Mouse (Mus musculus) limb, embryonic 10.5 days (tissue): ENCODE measurements around the gene Rasal1. TPM values are rescaled to one million over a fixed set of nuclear protein-coding genes. Genes with fewer than 3 reads are reported as not detected.

Source experiments
- DNase-seq: peaks from one replicate; pipeline ENCODE4 v3.0.0-alpha.2; 2017; ENCODE audit warnings: low spot score
- H3K27ac ChIP-seq: fragments of 300-500 bp; sonication (generic); 2 replicates; pipeline ENCODE4 v1.5.1; 2016; ENCODE audit warnings: mild to moderate bottlenecking
- H3K27me3 ChIP-seq: fragments of 300-500 bp; sonication (generic); 2 replicates; pipeline ENCODE4 v1.6.1; 2016; ENCODE audit warnings: low read depth, mild to moderate bottlenecking; ENCODE audit not compliant: poor library complexity, severe bottlenecking
- H3K36me3 ChIP-seq: fragments of 300-500 bp; sonication (generic); 2 replicates; pipeline ENCODE4 v1.6.1; 2016; ENCODE audit warnings: mild to moderate bottlenecking, moderate library complexity
- H3K4me1 ChIP-seq: fragments of 300-500 bp; sonication (generic); 2 replicates; pipeline ENCODE4 v1.6.1; 2016
- H3K4me3 ChIP-seq: fragments of 300-500 bp; sonication (generic); 2 replicates; pipeline ENCODE4 v1.5.1; 2016; ENCODE audit warnings: mild to moderate bottlenecking, moderate library complexity
- H3K9me3 ChIP-seq: fragments of 300-500 bp; sonication (generic); replicated peaks from 2 replicates; pipeline ENCODE4 v1.6.1; 2016; ENCODE audit warnings: mild to moderate bottlenecking
- WGBS: fragments of 180-500 bp; shearing (Covaris S2); methylation state at CpG from one replicate; pipeline ENCODE4 v1.1.7; 2016; 5-methylcytosine and 5-hydroxymethylcytosine counted together
- polyA plus RNA-seq: library from polyadenylated mRNA; unstranded; fragments of >200 nt; fragmentation: Nextera tagmentation; extraction: Ambion mirVana; gene quantifications from 2 replicates; pipeline ENCODE4 v1.2.1, GENCODE M21; 2016

The Rasal1 gene
- polyA plus RNA-seq, 1 experiment from 2014 or later: 0.13 TPM

DNA sequence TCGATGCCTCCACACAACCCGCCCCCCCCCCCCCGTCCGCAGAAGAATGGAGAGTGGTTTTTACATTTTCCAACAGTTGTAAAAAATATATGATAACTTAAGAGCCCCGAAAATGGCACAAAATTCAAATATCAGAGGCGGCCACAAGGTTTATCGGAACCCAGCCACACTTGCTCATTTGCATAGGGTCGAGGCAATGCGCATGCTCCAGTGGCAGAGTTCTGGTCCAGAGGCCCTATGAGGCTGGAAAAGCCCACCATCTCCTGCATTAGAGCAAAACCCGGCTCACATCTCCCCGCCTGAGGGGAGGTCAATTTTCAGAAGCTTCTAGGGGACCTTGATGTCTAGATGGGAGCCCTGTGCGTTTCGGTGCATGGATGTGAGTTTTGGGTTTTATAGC, 58.4 kb downstream of the Rasal1 start:
- Histone ChIP-seq H3K27me3 (peaks cover 92% of the 10 kb centered on the region), H3K36me3 (no peaks in the 10 kb centered on the region), H3K4me3 (peak overlapping the region; percentile 43)

DNA sequence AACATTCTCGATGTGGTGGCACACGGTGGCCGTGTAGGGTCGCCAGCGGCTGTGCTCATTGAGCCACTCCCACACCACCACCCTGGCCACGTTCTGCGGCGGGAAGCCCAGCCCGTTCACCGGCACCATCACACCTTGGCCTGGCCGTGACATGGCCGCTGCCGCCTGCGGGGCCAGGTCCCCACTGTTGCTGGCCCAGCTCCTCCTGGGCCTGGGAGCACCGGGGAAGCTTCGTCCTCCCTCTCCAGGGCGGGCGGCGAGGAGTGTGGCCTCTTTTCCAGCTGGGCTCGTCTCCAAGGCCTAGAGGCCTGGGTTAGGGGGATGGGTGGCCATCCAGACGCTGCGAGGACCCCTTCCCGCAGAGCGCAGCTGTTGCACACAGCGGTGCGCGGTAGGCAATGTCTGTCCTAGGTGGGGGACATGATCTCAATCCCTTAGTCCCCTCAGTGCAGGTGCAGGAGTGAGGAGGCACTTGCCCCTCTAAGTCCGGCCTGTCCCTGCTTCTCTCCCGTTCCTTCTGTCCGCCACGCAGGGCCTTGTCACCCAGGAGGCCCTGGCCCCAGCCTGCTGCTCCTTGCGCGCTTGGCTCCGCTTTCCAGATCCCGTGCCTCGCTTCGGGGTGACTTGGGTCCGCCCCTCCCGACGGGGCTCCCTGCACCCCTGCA, 61.7 kb downstream of the Rasal1 start:
- Histone ChIP-seq H3K27ac (peak overlapping the region; percentile 63), H3K4me1 (peaks cover 31% of the 10 kb centered on the region), H3K9me3 (no peaks in the 10 kb centered on the region), H3K36me3 (no peaks in the 10 kb centered on the region), H3K27me3 (peaks cover 100% of the 10 kb centered on the region), H3K4me3 (peak overlapping the region; percentile 54)
- peak; percentile 53 for DNase-seq
- WGBS: 4% methylated on average over 40 of the region's 40 CpGs

More for the DNA sequence above, 58.4 kb downstream of the Rasal1 start:
- H3K9me3 ChIP-seq: no peaks in the 10 kb centered on the region
- no peak for DNase-seq
- peaks cover 29% of the 10 kb centered on the region for H3K4me1 ChIP-seq
- 48% methylated on average over 13 of the region's 13 CpGs for WGBS
- H3K27ac ChIP-seq: peak overlapping the region; percentile 64

DNA sequence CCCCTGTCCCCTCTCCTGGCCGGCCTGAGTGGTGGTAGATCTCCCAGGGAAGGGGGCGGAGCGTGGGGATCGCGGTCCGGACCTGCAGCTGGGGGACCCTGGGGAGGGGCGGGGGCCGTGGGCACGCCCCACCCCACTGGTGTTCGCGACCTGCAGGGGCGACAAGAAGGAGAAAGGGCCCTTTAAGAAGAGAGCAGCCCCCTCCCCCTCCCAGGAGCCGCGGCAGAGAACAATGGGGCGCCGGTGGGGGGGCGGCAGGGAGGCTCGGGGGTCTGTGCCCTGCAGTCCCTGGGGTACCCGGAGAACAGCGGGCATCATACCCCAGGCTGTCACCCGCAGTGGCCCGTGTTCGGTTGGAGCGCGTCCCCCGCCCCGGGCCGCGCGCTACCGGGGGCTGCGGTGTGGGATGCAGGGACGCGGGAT, 62.2 kb downstream of the Rasal1 start:
- Histone ChIP-seq H3K27me3 (peaks cover 100% of the 10 kb centered on the region), H3K4me3 (peak overlapping the region; percentile 54), H3K27ac (peak overlapping the region; percentile 63; the same call in 1 of the 2 replicates), H3K9me3 (no peaks in the 10 kb centered on the region), H3K4me1 (peaks cover 31% of the 10 kb centered on the region), H3K36me3 (no peaks in the 10 kb centered on the region)
- peak; percentile 42 for DNase-seq
- WGBS: 1% methylated on average over 34 of the region's 34 CpGs

DNA sequence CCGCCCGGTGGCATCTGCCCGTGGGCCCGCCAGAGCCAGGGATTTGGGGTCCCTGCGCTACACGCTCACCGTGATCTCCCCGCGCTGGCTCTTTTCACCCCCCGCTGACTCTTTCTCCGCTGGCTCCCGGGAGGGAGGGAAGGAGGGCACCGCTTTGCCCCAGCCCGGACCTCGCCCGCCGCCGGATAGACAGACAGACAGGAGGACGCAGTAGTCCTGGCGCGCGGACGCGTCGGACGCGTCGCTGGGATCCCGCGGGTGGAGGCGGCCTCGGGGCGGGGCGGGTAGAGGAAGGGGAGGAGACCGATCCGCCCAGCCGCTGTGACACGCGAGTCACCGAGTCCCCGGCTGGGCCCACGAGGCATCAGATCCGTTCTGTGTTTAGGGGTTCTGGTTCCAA, 62.8 kb downstream of the Rasal1 start:
- no peaks in the 10 kb centered on the region for H3K36me3 ChIP-seq
- H3K27me3 ChIP-seq: peaks cover 99% of the 10 kb centered on the region
- peak overlapping the region; percentile 54 for H3K4me3 ChIP-seq
- WGBS: 2% methylated on average over 42 of the region's 43 CpGs
- H3K27ac ChIP-seq: peak overlapping the region; percentile 63; the same call in 1 of the 2 replicates
- H3K4me1 ChIP-seq: peaks cover 27% of the 10 kb centered on the region
- peak; percentile 47 for DNase-seq
- no peaks in the 10 kb centered on the region for H3K9me3 ChIP-seq

DNA sequence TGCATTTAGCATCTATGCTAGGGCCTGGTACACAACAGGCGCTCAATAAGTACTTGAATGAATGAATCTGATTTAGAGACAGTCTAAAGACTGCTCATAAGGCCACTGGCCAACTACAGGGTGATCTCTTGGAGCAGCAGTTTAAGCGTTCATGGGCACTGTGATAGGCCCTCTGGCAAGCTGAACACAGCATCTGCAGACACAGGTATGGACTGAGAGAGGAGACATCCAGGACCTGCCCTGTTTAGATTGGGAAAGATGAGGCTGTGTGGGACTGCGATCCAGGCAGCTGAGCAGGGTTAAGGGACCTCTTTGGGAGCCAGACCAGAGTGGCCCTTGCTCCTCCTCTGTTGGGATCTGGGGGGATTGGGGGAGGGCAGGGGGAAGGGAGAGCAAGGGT, 63.2 kb downstream of the Rasal1 start, which contains the start of gene Dtx1:
Gene Dtx1 (minus strand): TSS at position 101 of the 400 bp plus-strand sequence.
- peaks cover 99% of the 10 kb centered on the region for H3K27me3 ChIP-seq
- peak within 1 kb of the TSS; percentile 63; the same call in 1 of the 2 replicates for H3K27ac ChIP-seq
- H3K36me3 ChIP-seq: no peaks in the 10 kb centered on the region
- peaks cover 23% of the 10 kb centered on the region for H3K4me1 ChIP-seq
- no peaks in the 10 kb centered on the region for H3K9me3 ChIP-seq
- H3K4me3 ChIP-seq: peak within 1 kb of the TSS; percentile 54
- WGBS: 35% methylated on average over 3 of the region's 3 CpGs
- DNase-seq: peak; percentile 42

DNA sequence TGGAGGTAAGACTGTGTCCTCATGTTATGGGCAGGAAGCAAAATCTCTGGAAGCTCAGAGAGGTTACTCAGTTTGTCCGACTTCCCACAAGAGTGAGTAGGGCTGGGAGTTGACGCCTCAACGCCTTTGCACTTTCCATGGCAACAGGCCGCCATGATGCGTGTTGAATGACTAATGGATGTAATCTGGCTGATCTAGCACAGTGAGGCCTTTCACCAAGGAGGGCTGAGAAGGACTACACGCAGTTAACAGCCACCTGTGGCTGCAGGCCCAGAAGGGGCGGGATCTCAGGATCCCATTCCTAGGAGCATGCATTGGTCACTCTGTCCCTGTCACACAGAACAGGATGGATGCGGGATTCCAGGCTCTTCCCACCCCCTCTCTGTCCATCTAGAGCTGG, 64.1 kb downstream of the Rasal1 start:
- Histone ChIP-seq H3K27me3 (peaks cover 95% of the 10 kb centered on the region), H3K4me1 (peaks cover 20% of the 10 kb centered on the region), H3K36me3 (no peaks in the 10 kb centered on the region), H3K4me3 (no peak overlapping the region), H3K27ac (no peak overlapping the region), H3K9me3 (no peaks in the 10 kb centered on the region)
- 81% methylated on average over 8 of the region's 8 CpGs for WGBS
- no peak for DNase-seq

DNA sequence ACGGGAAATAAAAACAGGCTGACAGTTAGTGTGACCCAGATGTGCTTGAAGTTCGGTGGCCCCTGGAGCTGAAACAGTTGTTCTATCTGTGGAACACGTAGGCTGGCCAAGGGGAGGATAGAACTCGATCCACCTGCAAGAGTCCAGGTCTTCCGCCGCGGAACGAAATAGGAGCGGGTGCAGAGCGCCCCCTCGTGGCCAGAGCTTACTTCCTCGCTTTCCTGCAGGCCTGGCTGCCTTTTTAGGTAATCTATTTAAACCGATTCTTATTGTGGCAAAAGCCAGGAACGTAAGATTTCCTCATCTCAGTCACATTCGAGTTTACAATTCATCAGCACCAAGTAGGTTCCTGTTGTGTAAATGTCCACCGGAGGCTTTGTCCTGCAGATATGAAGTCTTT, 65.7 kb downstream of the Rasal1 start:
- peaks cover 79% of the 10 kb centered on the region for H3K27me3 ChIP-seq
- H3K4me1 ChIP-seq: peaks cover 23% of the 10 kb centered on the region
- H3K36me3 ChIP-seq: no peaks in the 10 kb centered on the region
- no peak overlapping the region for H3K4me3 ChIP-seq
- peak; percentile 90 for DNase-seq
- no peaks in the 10 kb centered on the region for H3K9me3 ChIP-seq
- 6% methylated on average over 16 of the region's 16 CpGs for WGBS
- H3K27ac ChIP-seq: no peak overlapping the region

DNA sequence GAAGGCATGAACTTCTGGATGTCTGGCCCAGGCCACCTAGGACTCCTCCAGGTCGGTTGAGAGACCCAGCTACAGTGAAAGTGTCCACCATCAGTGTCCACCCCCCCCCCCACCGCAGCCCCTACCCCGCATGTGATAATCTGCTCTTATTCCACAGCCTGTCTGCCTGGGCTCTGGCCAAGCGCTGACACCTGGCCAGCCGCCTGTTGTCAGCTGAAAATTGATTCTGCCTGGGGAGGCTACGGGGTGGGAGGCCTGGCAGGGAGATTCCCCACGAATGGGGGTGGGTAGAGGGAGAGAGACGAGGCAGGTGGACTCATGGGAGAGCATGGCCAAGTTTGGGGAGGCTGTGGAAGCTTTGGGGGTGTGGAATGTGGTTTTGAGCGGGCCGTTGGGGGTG, 68.5 kb downstream of the Rasal1 start:
- no peaks in the 10 kb centered on the region for H3K9me3 ChIP-seq
- H3K4me3 ChIP-seq: no peak overlapping the region
- WGBS: 76% methylated on average over 10 of the region's 10 CpGs
- no peaks in the 10 kb centered on the region for H3K36me3 ChIP-seq
- H3K4me1 ChIP-seq: peaks cover 5% of the 10 kb centered on the region; the same call in 1 of the 2 replicates
- H3K27me3 ChIP-seq: peaks cover 51% of the 10 kb centered on the region
- no peak for DNase-seq
- no peak overlapping the region for H3K27ac ChIP-seq

DNA sequence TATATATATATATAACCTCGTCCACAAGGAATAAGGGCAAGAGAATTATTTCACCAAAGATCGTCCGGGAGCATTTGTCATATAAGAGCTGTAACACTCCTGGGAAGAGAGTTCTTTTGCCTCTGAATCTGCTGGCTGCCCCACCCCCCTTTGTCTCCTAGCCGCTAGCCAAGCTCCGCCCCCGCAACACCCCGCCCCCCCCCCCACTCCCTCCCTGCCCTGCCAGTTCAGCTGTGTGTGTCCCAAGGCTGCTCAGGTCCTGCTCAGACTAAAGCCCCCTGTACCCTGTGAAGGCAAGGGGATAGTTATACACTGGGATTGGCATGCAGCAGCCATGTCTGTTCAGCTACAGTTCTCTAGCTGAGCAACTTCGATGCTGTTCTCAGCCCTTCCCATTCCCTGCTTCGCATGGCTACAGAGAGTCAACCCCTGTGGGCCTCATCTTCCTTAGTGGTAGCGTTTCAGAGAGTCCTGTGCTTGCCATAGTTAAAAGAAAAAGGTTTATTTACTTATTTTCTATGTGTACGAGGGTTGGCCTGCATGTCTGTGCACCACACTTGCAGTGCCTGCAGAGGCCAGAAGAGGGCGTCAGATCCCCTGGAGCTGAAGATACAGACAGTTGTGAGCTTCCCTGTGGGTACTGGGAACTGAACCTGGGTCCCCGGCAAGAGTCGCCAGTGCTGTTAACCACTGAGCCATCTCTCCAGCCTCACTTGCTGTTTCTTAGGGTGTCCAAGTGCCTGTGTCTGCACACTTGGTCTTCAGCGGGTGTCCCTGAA, 70.2 kb downstream of the Rasal1 start:
- Histone ChIP-seq H3K9me3 (no peaks in the 10 kb centered on the region), H3K27ac (no peak overlapping the region), H3K4me3 (no peak overlapping the region), H3K36me3 (no peaks in the 10 kb centered on the region), H3K27me3 (peaks cover 37% of the 10 kb centered on the region), H3K4me1 (peaks cover 5% of the 10 kb centered on the region; the same call in 1 of the 2 replicates)
- WGBS: 64% methylated on average over 14 of the region's 15 CpGs
- DNase-seq: no peak

DNA sequence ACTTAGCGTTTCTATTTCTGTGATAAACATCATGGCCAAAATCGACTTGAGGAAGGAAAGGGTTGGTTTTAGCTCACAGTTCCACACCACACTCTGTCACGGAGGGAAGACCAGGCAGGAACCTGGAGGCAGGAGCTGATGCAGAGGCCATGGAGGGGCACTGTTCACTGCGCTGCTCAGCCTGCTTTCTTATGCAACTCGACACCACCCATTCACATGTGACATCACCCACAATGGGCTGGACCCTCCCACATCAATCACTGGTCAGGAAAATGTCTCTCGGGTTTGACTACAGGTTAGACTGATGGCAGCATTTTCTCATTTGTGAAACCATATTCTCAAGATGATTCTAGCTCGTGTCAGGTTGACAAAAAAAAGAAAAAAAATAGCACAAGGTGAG, 72.4 kb downstream of the Rasal1 start:
- H3K4me1 ChIP-seq: peaks cover 3% of the 10 kb centered on the region; the same call in 1 of the 2 replicates
- no peaks in the 10 kb centered on the region for H3K36me3 ChIP-seq
- H3K4me3 ChIP-seq: no peak overlapping the region
- peaks cover 17% of the 10 kb centered on the region; the same call in 1 of the 2 replicates for H3K27me3 ChIP-seq
- 62% methylated on average over 7 of the region's 7 CpGs for WGBS
- DNase-seq: no peak
- H3K27ac ChIP-seq: no peak overlapping the region
- H3K9me3 ChIP-seq: no peaks in the 10 kb centered on the region

DNA sequence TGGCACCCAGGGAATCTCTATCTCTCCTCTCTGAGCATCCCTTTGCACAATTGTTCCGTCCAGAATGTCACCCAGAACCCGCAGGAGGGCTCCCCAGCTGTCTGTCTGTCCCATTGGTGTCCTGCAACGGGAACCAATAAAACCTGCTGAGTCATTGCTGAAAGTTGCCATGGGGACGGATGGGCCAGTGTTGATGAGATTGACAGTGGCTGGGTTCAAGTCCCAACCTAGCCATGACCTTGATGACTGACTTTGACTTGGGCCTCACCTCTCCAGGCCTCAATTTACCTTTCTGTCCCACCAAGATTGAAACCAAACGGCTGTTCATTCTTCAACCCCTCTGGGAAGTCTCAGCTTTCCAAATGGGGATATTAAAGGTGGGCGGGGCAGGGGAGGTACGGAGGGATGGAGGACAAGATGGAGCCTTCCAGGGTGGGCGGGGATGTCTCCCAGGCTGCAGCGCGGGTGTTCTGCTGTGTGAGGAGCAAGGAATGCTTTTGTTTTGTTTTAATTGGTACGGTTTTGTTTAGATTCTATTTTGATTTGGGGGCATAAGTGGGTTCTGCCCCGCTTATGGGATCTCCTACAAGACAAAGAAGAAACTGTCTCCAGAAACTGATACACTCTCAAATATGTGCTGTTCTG, 77.3 kb downstream of the Rasal1 start:
- WGBS: 67% methylated on average over 12 of the region's 12 CpGs
- H3K9me3 ChIP-seq: no peaks in the 10 kb centered on the region
- no peaks in the 10 kb centered on the region for H3K4me1 ChIP-seq
- no peak overlapping the region for H3K27ac ChIP-seq
- 0 out of 2 replicates have a peak, but pooled peaks cover 4% of the 10 kb centered on the region for H3K27me3 ChIP-seq
- DNase-seq: no peak
- H3K36me3 ChIP-seq: no peaks in the 10 kb centered on the region
- no peak overlapping the region for H3K4me3 ChIP-seq
